Mouse (Mus musculus) lung, postnatal 0 days (tissue): ENCODE data around the gene Chrna9.

Experiments
- CTCF ChIP-seq: IDR thresholded peaks from 2 replicates; pipeline ENCODE4 v1.5.1; 2016; ENCODE audit warnings: antibody characterized with exemption, mild to moderate bottlenecking
- EP300 ChIP-seq: IDR thresholded peaks from 2 replicates; pipeline ENCODE4 v1.6.1; 2016; ENCODE audit warnings: antibody characterized with exemption, mild to moderate bottlenecking, control low read depth

GRCm38 (mm10) chr5:66015449-66015961 lies 80.8 kb downstream of the Chrna9 start:
- TF ChIP-seq CTCF (no peak), EP300 (no peak)
